Mouse (Mus musculus) forebrain, postnatal 0 days (tissue): Measurements from ENCODE around the gene Epb41l3. TPM values are rescaled to one million over a fixed set of nuclear protein-coding genes. Genes with fewer than 3 reads are reported as not detected.

Source experiments
- ATAC-seq: fragments of 200-750 bp; cut with Nextera tagmentation; 2 replicates; pipeline ENCODE4 v1.8.0; 2017; ENCODE audit warnings: mild to moderate bottlenecking, moderate library complexity
- DNase-seq: peaks from one replicate; pipeline ENCODE4 v3.0.0-alpha.2; 2015
- H3K27ac ChIP-seq: fragments of 300-500 bp; sonication (generic); 2 replicates; pipeline ENCODE4 v1.5.1; 2014; ENCODE audit warnings: low read depth, mild to moderate bottlenecking, antibody characterized with exemption, low read length, moderate library complexity, mixed read lengths
- H3K27me3 ChIP-seq: fragments of 300-500 bp; sonication (generic); 2 replicates; pipeline ENCODE4 v1.6.1; 2014; ENCODE audit warnings: mild to moderate bottlenecking, low read length, mixed read lengths; ENCODE audit not compliant: insufficient read depth
- H3K36me3 ChIP-seq: fragments of 300-500 bp; sonication (generic); 2 replicates; pipeline ENCODE4 v1.6.1; 2014; ENCODE audit warnings: mild to moderate bottlenecking, moderate library complexity; ENCODE audit not compliant: insufficient read depth
- H3K4me1 ChIP-seq: fragments of 300-500 bp; sonication (generic); 2 replicates; pipeline ENCODE4 v1.6.1; 2014; ENCODE audit warnings: antibody characterized with exemption; ENCODE audit not compliant: insufficient read depth
- H3K4me2 ChIP-seq: fragments of 300-500 bp; sonication (generic); 2 replicates; pipeline ENCODE4 v1.6.1; 2014; ENCODE audit warnings: low read depth, mild to moderate bottlenecking, moderate library complexity
- H3K4me3 ChIP-seq: fragments of 300-500 bp; sonication (generic); 2 replicates; pipeline ENCODE4 v1.5.1; 2014; ENCODE audit warnings: low read depth, low read length, mixed read lengths
- H3K9ac ChIP-seq: fragments of 300-500 bp; sonication (generic); 2 replicates; pipeline ENCODE4 v1.6.1; 2014; ENCODE audit warnings: mild to moderate bottlenecking
- H3K9me3 ChIP-seq: fragments of 300-500 bp; sonication (generic); 2 replicates; pipeline ENCODE4 v1.6.1; 2016; ENCODE audit warnings: low read length
- CTCF ChIP-seq: sonication (generic); IDR thresholded peaks from 2 replicates; pipeline ENCODE4 v1.5.1; 2016; ENCODE audit warnings: antibody characterized with exemption, control low read depth, low read depth
- WGBS: fragments of 180-500 bp; shearing (Covaris S2); extraction: QIAGEN DNeasy Blood & Tissue Kit; methylation state at CpG from one replicate; pipeline ENCODE4 v1.1.7; 2014; 5-methylcytosine and 5-hydroxymethylcytosine counted together
- polyA plus RNA-seq: library from polyadenylated mRNA; unstranded; fragments of >200 nt; fragmentation: Nextera tagmentation; extraction: Ambion mirVana; gene quantifications from 2 replicates; pipeline ENCODE4 v1.2.1, GENCODE M21; 2015
- total RNA-seq: library from RNA; depleted of rRNA; stranded (reverse); fragments of >200 nt; gene quantifications from 2 replicates; pipeline ENCODE4 v1.2.3, GENCODE M21; 2014

Gene Epb41l3
- total and polyA plus RNA-seq, 2 experiments from 2014 or later = 54.1 to 68.6 TPM

GRCm38 (mm10) chr17:69237172-69237571, 161.7 kb downstream of the Epb41l3 start:
- ATAC-seq (no peak), DNase-seq (no peak)
- no peaks in the 10 kb centered on the region for H3K9me3 ChIP-seq
- no peaks in the 10 kb centered on the region for H3K36me3 ChIP-seq
- 0 out of 2 replicates have a peak, but pooled peaks cover under 1% of the 10 kb centered on the region for H3K4me1 ChIP-seq
- no peak for TF ChIP-seq CTCF
- H3K9ac ChIP-seq = no peak overlapping the region
- H3K27me3 ChIP-seq = no peaks in the 10 kb centered on the region
- H3K4me2 ChIP-seq = no peak overlapping the region
- WGBS = 98% methylated on average over 3 of the region's 3 CpGs
- H3K4me3 ChIP-seq = no peak overlapping the region
- no peak overlapping the region for H3K27ac ChIP-seq

DNA sequence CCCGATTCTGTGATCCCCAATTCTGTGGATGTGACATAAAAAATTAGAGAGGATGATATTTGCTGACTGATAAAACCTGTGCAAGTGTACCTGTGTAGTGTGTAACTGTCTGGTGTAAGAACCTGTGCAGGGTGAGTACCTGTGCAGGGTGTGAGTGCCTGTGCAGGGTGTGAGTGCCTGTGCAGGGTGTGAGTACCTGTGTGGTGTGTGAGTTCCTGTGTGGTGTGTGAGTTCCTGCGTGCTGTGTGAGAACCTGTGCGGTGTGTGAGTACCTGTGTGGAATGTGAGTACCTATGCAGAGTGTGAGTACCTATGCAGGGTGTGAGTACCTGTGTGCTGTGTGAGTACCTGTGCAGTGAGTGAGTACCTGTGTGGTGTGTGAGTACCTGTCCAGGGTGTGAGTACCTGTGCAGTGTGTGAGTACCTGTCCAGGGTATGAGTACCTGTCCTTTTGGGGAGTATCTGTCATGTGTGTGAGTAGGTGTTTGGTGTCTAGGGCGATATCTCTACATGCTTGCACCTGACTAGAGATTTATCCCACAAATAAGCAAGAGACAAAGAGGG, 163.4 kb downstream of the Epb41l3 start:
- no peaks in the 10 kb centered on the region for H3K36me3 ChIP-seq
- no peaks in the 10 kb centered on the region for H3K4me1 ChIP-seq
- ATAC-seq = no peak
- no peak for DNase-seq
- TF ChIP-seq CTCF = no peak
- H3K4me2 ChIP-seq = no peak overlapping the region
- H3K9ac ChIP-seq = no peak overlapping the region
- WGBS = 94% methylated on average over 4 of the region's 4 CpGs
- H3K9me3 ChIP-seq = no peaks in the 10 kb centered on the region
- H3K27me3 ChIP-seq = no peaks in the 10 kb centered on the region
- no peak overlapping the region for H3K27ac ChIP-seq
- no peak overlapping the region for H3K4me3 ChIP-seq

GRCm38 (mm10) chr17:69239423-69239822, 163.9 kb downstream of the Epb41l3 start:
- no peak for ATAC-seq
- no peaks in the 10 kb centered on the region for H3K4me1 ChIP-seq
- H3K27ac ChIP-seq = no peak overlapping the region
- H3K9me3 ChIP-seq = no peaks in the 10 kb centered on the region
- TF ChIP-seq CTCF = no peak
- no peak overlapping the region for H3K4me2 ChIP-seq
- no peak overlapping the region for H3K4me3 ChIP-seq
- 91% methylated on average over 6 of the region's 6 CpGs for WGBS
- no peak for DNase-seq
- no peak overlapping the region for H3K9ac ChIP-seq
- no peaks in the 10 kb centered on the region for H3K36me3 ChIP-seq
- H3K27me3 ChIP-seq = no peaks in the 10 kb centered on the region

GRCm38 (mm10) chr17:69255834-69256233, 180.4 kb downstream of the Epb41l3 start:
- no peak overlapping the region for H3K27ac ChIP-seq
- no peaks in the 10 kb centered on the region for H3K9me3 ChIP-seq
- no peaks in the 10 kb centered on the region for H3K4me1 ChIP-seq
- no peak overlapping the region for H3K4me3 ChIP-seq
- TF ChIP-seq CTCF = no peak
- peaks cover 14% of the 10 kb centered on the region for H3K36me3 ChIP-seq
- DNase-seq (no peak), ATAC-seq (no peak)
- 87% methylated on average over 9 of the region's 9 CpGs for WGBS
- no peak overlapping the region for H3K4me2 ChIP-seq
- H3K27me3 ChIP-seq = no peaks in the 10 kb centered on the region
- no peak overlapping the region for H3K9ac ChIP-seq

GRCm38 (mm10) chr17:69256441-69256840, 181.0 kb downstream of the Epb41l3 start:
- peak; percentile 67 for TF ChIP-seq CTCF
- H3K36me3 ChIP-seq = peaks cover 13% of the 10 kb centered on the region
- no peaks in the 10 kb centered on the region for H3K4me1 ChIP-seq
- no peaks in the 10 kb centered on the region for H3K9me3 ChIP-seq
- no peak overlapping the region for H3K4me3 ChIP-seq
- no peak overlapping the region for H3K4me2 ChIP-seq
- H3K27me3 ChIP-seq = no peaks in the 10 kb centered on the region
- H3K9ac ChIP-seq = no peak overlapping the region
- ATAC-seq = peak; percentile 56; the same call in 1 of the 2 replicates
- peak; percentile 48 for DNase-seq
- WGBS = 49% methylated on average over 9 of the region's 9 CpGs
- no peak overlapping the region for H3K27ac ChIP-seq

- Histone ChIP-seq H3K4me1 (no peaks in the 10 kb centered on the region), H3K9me3 (no peaks in the 10 kb centered on the region), H3K4me3 (no peak overlapping the region), H3K36me3 (peaks cover 8% of the 10 kb centered on the region), H3K27ac (peak overlapping the region; percentile 29; the same call in 1 of the 2 replicates), H3K9ac (no peak overlapping the region), H3K4me2 (no peak overlapping the region), H3K27me3 (no peaks in the 10 kb centered on the region)
- 56% methylated on average over 15 of the region's 15 CpGs for WGBS
- TF ChIP-seq CTCF = no peak
- DNase-seq (no peak), ATAC-seq (no peak)
Observed at GRCm38 (mm10) chr17:69263810-69264565, 188.5 kb downstream of the Epb41l3 start.

- Histone ChIP-seq H3K4me1 (no peaks in the 10 kb centered on the region), H3K36me3 (no peaks in the 10 kb centered on the region; the same call in 1 of the 2 replicates), H3K9me3 (no peaks in the 10 kb centered on the region), H3K4me2 (no peak overlapping the region), H3K27ac (no peak overlapping the region), H3K27me3 (no peaks in the 10 kb centered on the region), H3K4me3 (no peak overlapping the region), H3K9ac (no peak overlapping the region)
- ATAC-seq (no peak), DNase-seq (no peak)
- 70% methylated on average over 4 of the region's 4 CpGs for WGBS
- no peak for TF ChIP-seq CTCF
Observed at GRCm38 (mm10) chr17:69265171-69265570, 189.7 kb downstream of the Epb41l3 start.
